Mouse (Mus musculus): Measurements from ENCODE around the gene Zfp574. TPM values are rescaled to one million over a fixed set of nuclear protein-coding genes. Genes with fewer than 3 reads are reported as not detected.
A peak's percentile ranks its signal among the peaks of the same experiment; 100 is the strongest.

Zfp574 gene
- polyA plus RNA-seq, 1 experiment, result 9.7 TPM

GRCm38 (mm10) chr7:25068724-25069123, 3.6 kb upstream of the Zfp574 start:
- peaks cover under 1% of the 10 kb centered on the region; the same call in 1 of the 2 replicates for H3K4me1 ChIP-seq (ENCODE audit: control insufficient read depth, insufficient read depth, low read length)
- H3K27ac ChIP-seq (ENCODE audit: insufficient read depth, low read depth, low read length), result no peak overlapping the region
- H3K4me3 ChIP-seq (ENCODE audit: insufficient read depth, low read length), result no peak overlapping the region
- TF ChIP-seq CTCF (IDR thresholded peaks at IDR 0.05; ENCODE audit: low read depth, low read length), result no peak
- no peak for TF ChIP-seq POLR2A (IDR thresholded peaks at IDR 0.05; ENCODE audit: borderline replicate concordance, low read depth, low read length)

GRCm38 (mm10) chr7:25072716-25073390, 486 bp downstream of the Zfp574 start:
- peaks cover 8% of the 10 kb centered on the region for H3K4me1 ChIP-seq (ENCODE audit: control insufficient read depth, insufficient read depth, low read length)
- TF ChIP-seq POLR2A (IDR thresholded peaks at IDR 0.05; ENCODE audit: borderline replicate concordance, low read depth, low read length), result no peak
- no peak for TF ChIP-seq CTCF (IDR thresholded peaks at IDR 0.05; ENCODE audit: low read depth, low read length)
- H3K27ac ChIP-seq (ENCODE audit: insufficient read depth, low read depth, low read length), result no peak overlapping the region

GRCm38 (mm10) chr7:25073924-25074323, 1.6 kb downstream of the Zfp574 start:
- Histone ChIP-seq H3K4me1 (ENCODE audit: control insufficient read depth, insufficient read depth, low read length) (peaks cover 15% of the 10 kb centered on the region), H3K4me3 (ENCODE audit: insufficient read depth, low read length) (no peak overlapping the region), H3K27ac (ENCODE audit: insufficient read depth, low read depth, low read length) (no peak overlapping the region)
- no peak for TF ChIP-seq CTCF (IDR thresholded peaks at IDR 0.05; ENCODE audit: low read depth, low read length)
- no peak for TF ChIP-seq POLR2A (IDR thresholded peaks at IDR 0.05; ENCODE audit: borderline replicate concordance, low read depth, low read length)

More at GRCm38 (mm10) chr7:25072716-25073390, 486 bp downstream of the Zfp574 start:
- no peak overlapping the region for H3K4me3 ChIP-seq (ENCODE audit: insufficient read depth, low read length)

GRCm38 (mm10) chr7:25076296-25076662, 3.9 kb downstream of the Zfp574 start:
- Histone ChIP-seq H3K27ac (ENCODE audit: insufficient read depth, low read depth, low read length) (peak overlapping the region; percentile 92), H3K4me3 (ENCODE audit: insufficient read depth, low read length) (peak overlapping the region; percentile 64), H3K4me1 (ENCODE audit: control insufficient read depth, insufficient read depth, low read length) (peaks cover 17% of the 10 kb centered on the region)
- TF ChIP-seq POLR2A (IDR thresholded peaks at IDR 0.05; ENCODE audit: borderline replicate concordance, low read depth, low read length), result no peak
- no peak for TF ChIP-seq CTCF (IDR thresholded peaks at IDR 0.05; ENCODE audit: low read depth, low read length)

- Histone ChIP-seq H3K4me1 (ENCODE audit: control insufficient read depth, insufficient read depth, low read length) (peaks cover 17% of the 10 kb centered on the region), H3K27ac (ENCODE audit: insufficient read depth, low read depth, low read length) (peak overlapping the region; percentile 92), H3K4me3 (ENCODE audit: insufficient read depth, low read length) (peak overlapping the region; percentile 82)
- no peak for TF ChIP-seq CTCF (IDR thresholded peaks at IDR 0.05; ENCODE audit: low read depth, low read length)
- no peak for TF ChIP-seq POLR2A (IDR thresholded peaks at IDR 0.05; ENCODE audit: borderline replicate concordance, low read depth, low read length)
These were observed 4.5 kb downstream of the Zfp574 start for GRCm38 (mm10) chr7:25076663-25077413.

- no peak for TF ChIP-seq CTCF (IDR thresholded peaks at IDR 0.05; ENCODE audit: low read depth, low read length)
- TF ChIP-seq POLR2A (IDR thresholded peaks at IDR 0.05; ENCODE audit: borderline replicate concordance, low read depth, low read length), result no peak
- Histone ChIP-seq H3K4me3 (ENCODE audit: insufficient read depth, low read length) (peak overlapping the region; percentile 82), H3K27ac (ENCODE audit: insufficient read depth, low read depth, low read length) (peak overlapping the region; percentile 53), H3K4me1 (ENCODE audit: control insufficient read depth, insufficient read depth, low read length) (peaks cover 17% of the 10 kb centered on the region)
These were observed 5.0 kb downstream of the Zfp574 start for GRCm38 (mm10) chr7:25077414-25077755.

GRCm38 (mm10) chr7:25079496-25080026, 7.2 kb downstream of the Zfp574 start:
- peaks cover 17% of the 10 kb centered on the region for H3K4me1 ChIP-seq (ENCODE audit: control insufficient read depth, insufficient read depth, low read length)

GRCm38 (mm10) chr7:25080431-25080830, 8.1 kb downstream of the Zfp574 start:
- H3K27ac ChIP-seq (ENCODE audit: insufficient read depth, low read depth, low read length), result no peak overlapping the region
- H3K4me3 ChIP-seq (ENCODE audit: insufficient read depth, low read length), result no peak overlapping the region
- TF ChIP-seq POLR2A (IDR thresholded peaks at IDR 0.05; ENCODE audit: borderline replicate concordance, low read depth, low read length), result no peak
- TF ChIP-seq CTCF (IDR thresholded peaks at IDR 0.05; ENCODE audit: low read depth, low read length), result no peak
- H3K4me1 ChIP-seq (ENCODE audit: control insufficient read depth, insufficient read depth, low read length), result peaks cover 25% of the 10 kb centered on the region

More at GRCm38 (mm10) chr7:25079496-25080026, 7.2 kb downstream of the Zfp574 start:
- Histone ChIP-seq H3K27ac (ENCODE audit: insufficient read depth, low read depth, low read length) (no peak overlapping the region), H3K4me3 (ENCODE audit: insufficient read depth, low read length) (no peak overlapping the region)
- no peak for TF ChIP-seq CTCF (IDR thresholded peaks at IDR 0.05; ENCODE audit: low read depth, low read length)
- TF ChIP-seq POLR2A (IDR thresholded peaks at IDR 0.05; ENCODE audit: borderline replicate concordance, low read depth, low read length), result no peak

- Histone ChIP-seq H3K4me3 (ENCODE audit: insufficient read depth, low read length) (no peak overlapping the region), H3K27ac (ENCODE audit: insufficient read depth, low read depth, low read length) (no peak overlapping the region), H3K4me1 (ENCODE audit: control insufficient read depth, insufficient read depth, low read length) (peaks cover 20% of the 10 kb centered on the region)
- TF ChIP-seq POLR2A (IDR thresholded peaks at IDR 0.05; ENCODE audit: borderline replicate concordance, low read depth, low read length) (no peak), CTCF (IDR thresholded peaks at IDR 0.05; ENCODE audit: low read depth, low read length) (peak; percentile 55)
These were observed 10.1 kb downstream of the Zfp574 start for GRCm38 (mm10) chr7:25082510-25082909.

GRCm38 (mm10) chr7:25084621-25085020, 12.3 kb downstream of the Zfp574 start:
- Histone ChIP-seq H3K4me1 (ENCODE audit: control insufficient read depth, insufficient read depth, low read length) (peaks cover 12% of the 10 kb centered on the region), H3K27ac (ENCODE audit: insufficient read depth, low read depth, low read length) (no peak overlapping the region)
- TF ChIP-seq POLR2A (IDR thresholded peaks at IDR 0.05; ENCODE audit: borderline replicate concordance, low read depth, low read length), result no peak
- TF ChIP-seq CTCF (IDR thresholded peaks at IDR 0.05; ENCODE audit: low read depth, low read length), result no peak

More at GRCm38 (mm10) chr7:25084621-25085020, 12.3 kb downstream of the Zfp574 start:
- H3K4me3 ChIP-seq (ENCODE audit: insufficient read depth, low read length), result no peak overlapping the region

All from bone marrow macrophage, adult 2 months (primary cell).